Mouse (Mus musculus): Measurements from ENCODE around the gene Rtp3.

DNA sequence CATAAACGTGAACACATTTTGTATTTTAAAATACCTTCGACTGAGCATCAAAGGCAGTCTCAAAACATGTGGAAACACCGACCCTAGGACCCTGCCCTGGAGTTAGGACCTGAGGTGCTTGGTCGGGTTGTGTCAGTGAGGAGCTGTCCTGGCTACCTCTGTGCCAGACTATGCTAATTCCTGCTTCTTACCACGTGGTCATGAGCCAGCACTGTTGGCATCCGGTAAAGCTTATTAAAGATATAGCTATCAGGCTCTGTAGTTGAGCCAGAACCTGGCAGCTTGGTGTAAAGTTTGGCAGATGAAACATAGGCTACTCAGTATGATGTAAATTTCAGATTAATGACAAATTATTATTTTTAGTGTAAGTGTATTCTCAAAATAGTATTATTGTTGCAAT is 38.0 kb downstream of the Rtp3 start:
- TF ChIP-seq CTCF (IDR thresholded peaks at IDR 0.05) (no peak), EP300 (IDR thresholded peaks at IDR 0.05) (no peak)

Measured in lung, postnatal 0 days (tissue).